ENCODE assay signal across 24 mouse cellular contexts in the genomic region with DNA sequence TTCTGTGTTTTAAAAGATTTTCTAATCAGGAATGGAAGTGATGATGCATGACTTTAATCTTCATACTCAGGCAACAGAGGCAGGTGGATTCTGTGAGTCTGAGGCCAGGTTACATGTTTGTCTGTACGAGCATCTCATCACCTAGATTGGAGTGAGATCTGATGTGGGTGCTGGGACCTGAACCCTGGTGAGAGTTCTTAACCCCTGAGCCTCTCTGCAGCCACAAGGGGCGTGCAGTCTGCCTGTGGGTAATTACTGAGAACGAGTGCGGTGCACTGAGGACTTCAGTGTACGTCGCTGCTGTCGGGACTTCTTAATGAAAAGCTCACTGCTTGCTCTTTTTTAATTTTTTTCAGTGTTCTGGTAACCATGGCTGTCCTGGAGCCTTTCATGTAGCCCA.
"Had no signal": no experiment of that assay in that cellular context is flagged by ENCODE, and none has a peak within 500 bp of the region (broad histone marks: within the 10 kb centered on the region; RNA-seq: fewer than 3 reads in every experiment).

No protein-coding gene starts in this region.

- H3K9ac ChIP-seq: heart, embryonic 12.5 days; hindbrain, embryonic 13.5 days; hindbrain, embryonic 15.5 days; intestine, embryonic 15.5 days; kidney, embryonic 15.5 days; limb, embryonic 13.5 days; limb, embryonic 15.5 days; liver, embryonic 13.5 days had no signal

- H3K4me3 ChIP-seq: heart, embryonic 12.5 days; hindbrain, embryonic 13.5 days; hindbrain, embryonic 15.5 days; intestine, embryonic 15.5 days; kidney, embryonic 15.5 days; limb, embryonic 13.5 days; limb, embryonic 15.5 days; liver, embryonic 13.5 days had no signal

- DNase-seq: gastrocnemius, postnatal 14 days; gastrocnemius, postnatal 36 days; heart, adult 18-20 months; heart, postnatal 10 days; kidney, adult 2 months; kidney, adult 9 months; kidney, postnatal 14 days; kidney, postnatal 36 days; layer of hippocampus, adult 9-11 months; layer of hippocampus, postnatal 36 days; left cerebral cortex, postnatal 4 days; liver, embryonic 13.5 days; lung, adult 18-20 months had no signal

- H3K27ac ChIP-seq: hindbrain, embryonic 13.5 days; hindbrain, embryonic 15.5 days; hindbrain, postnatal 0 days; intestine, embryonic 15.5 days; kidney, embryonic 15.5 days; kidney, postnatal 0 days; limb, embryonic 13.5 days; limb, embryonic 15.5 days; liver, embryonic 13.5 days had no signal

- H3K4me2 ChIP-seq: heart, embryonic 12.5 days; hindbrain, embryonic 13.5 days; hindbrain, embryonic 15.5 days; intestine, embryonic 15.5 days; kidney, embryonic 15.5 days; limb, embryonic 13.5 days; limb, embryonic 15.5 days; liver, embryonic 11.5 days; liver, embryonic 13.5 days had no signal

- H3K27me3 ChIP-seq: heart, embryonic 12.5 days; hindbrain, embryonic 13.5 days; hindbrain, embryonic 15.5 days; intestine, embryonic 15.5 days; kidney, embryonic 15.5 days; limb, embryonic 13.5 days; limb, embryonic 15.5 days; liver, embryonic 13.5 days had no signal

- H3K4me1 ChIP-seq: hindbrain, embryonic 15.5 days had no signal

- H3K9me3 ChIP-seq: heart, embryonic 12.5 days; hindbrain, embryonic 13.5 days; hindbrain, embryonic 15.5 days; intestine, embryonic 15.5 days; kidney, embryonic 15.5 days; limb, embryonic 13.5 days; limb, embryonic 15.5 days; liver, embryonic 13.5 days had no signal

- ATAC-seq: hindbrain, postnatal 0 days; intestine, embryonic 15.5 days; intestine, postnatal 0 days had no signal
